Comparison of ENCODE assay signal across 25 mouse cellular contexts in the genomic region with DNA sequence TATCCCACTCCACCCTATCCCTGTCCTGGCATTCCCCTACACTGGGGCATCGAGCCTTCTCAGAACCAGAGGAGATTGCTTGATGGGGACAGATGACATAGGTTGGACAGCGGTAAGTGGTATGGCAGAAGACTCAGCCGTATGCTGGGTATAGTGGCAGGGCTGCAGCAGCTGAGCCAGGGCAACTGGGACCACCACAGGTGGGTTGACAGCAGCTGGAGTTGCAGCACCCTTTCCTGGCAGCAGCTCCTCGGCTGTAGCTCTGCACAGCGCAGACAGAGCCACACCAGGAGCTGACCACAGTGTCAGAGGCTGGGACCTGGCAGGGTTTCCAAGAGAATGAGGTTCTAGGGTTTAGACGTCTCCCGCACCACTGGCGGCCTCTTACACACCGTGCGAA. TPM values are rescaled to one million over a fixed set of nuclear protein-coding genes. Genes with fewer than 3 reads are reported as not detected.
"Had no signal": no experiment of that assay in that cellular context is flagged by ENCODE, and none has a peak within 500 bp of the region (broad histone marks: within the 10 kb centered on the region; RNA-seq: fewer than 3 reads in every experiment).

No protein-coding gene starts in this region.

- H3K4me3 ChIP-seq: neural tube, embryonic 13.5 days; neural tube, embryonic 15.5 days; stomach, embryonic 15.5 days had no signal

- H3K27ac ChIP-seq: neural tube, embryonic 13.5 days; neural tube, embryonic 15.5 days; stomach, embryonic 15.5 days; stomach, postnatal 0 days had no signal

- H3K9ac ChIP-seq: neural tube, embryonic 13.5 days; neural tube, embryonic 15.5 days; stomach, embryonic 15.5 days had no signal

- H3K27me3 ChIP-seq: neural tube, embryonic 13.5 days; neural tube, embryonic 15.5 days; stomach, embryonic 15.5 days had no signal

- H3K4me2 ChIP-seq: neural tube, embryonic 13.5 days; neural tube, embryonic 15.5 days; stomach, embryonic 15.5 days had no signal

- H3K36me3 ChIP-seq: neural tube, embryonic 13.5 days; neural tube, embryonic 15.5 days; stomach, embryonic 15.5 days had no signal

- H3K4me1 ChIP-seq: neural tube, embryonic 13.5 days; neural tube, embryonic 15.5 days; stomach, embryonic 15.5 days had no signal

- DNase-seq: retina, postnatal 1 day; right cerebral cortex, adult 18-20 months; right cerebral cortex, postnatal 14 days; right cerebral cortex, postnatal 25 days; right cerebral cortex, postnatal 4 days; spleen, adult 18-20 months; thymus, adult 18-20 months; thymus, adult 2 months; thymus, postnatal 14 days; thymus, postnatal 25 days; thymus, postnatal 36 days; thymus, postnatal 4 days had no signal

RNA-seq across cellular contexts. Expression of a gene that starts 3.0 kb away (rescaled TPM):
- total RNA-seq: neutrophil, adult 5-6 weeks had no signal
- polyA plus RNA-seq: neural tube, embryonic 13.5 days; neural tube, embryonic 14.5 days; neural tube, embryonic 15.5 days; small intestine, adult 2 months; spleen, adult 2 months; stomach, embryonic 14.5 days; stomach, embryonic 15.5 days; stomach, embryonic 16.5 days; stomach, postnatal 0 days; thymus, adult 2 months; thymus, postnatal 0 days; urinary bladder, adult 2 months had no signal

RNA-seq across cellular contexts. Expression of a gene that starts 4.0 kb away (rescaled TPM):
- total RNA-seq: neutrophil, adult 5-6 weeks had no signal
- polyA plus RNA-seq: neural tube, embryonic 13.5 days; neural tube, embryonic 14.5 days; neural tube, embryonic 15.5 days; small intestine, adult 2 months; spleen, adult 2 months; stomach, embryonic 14.5 days; stomach, embryonic 15.5 days; stomach, embryonic 16.5 days; stomach, postnatal 0 days; testis, adult 2 months; thymus, adult 2 months; thymus, postnatal 0 days; urinary bladder, adult 2 months had no signal

RNA-seq across cellular contexts. Expression of a gene that starts 12.8 kb away (rescaled TPM):
- total RNA-seq: neutrophil, adult 5-6 weeks had no signal
- polyA plus RNA-seq: neural tube, embryonic 13.5 days; neural tube, embryonic 14.5 days; neural tube, embryonic 15.5 days; small intestine, adult 2 months; spleen, adult 2 months; stomach, embryonic 14.5 days; stomach, embryonic 15.5 days; stomach, embryonic 16.5 days; stomach, postnatal 0 days; testis, adult 2 months; thymus, adult 2 months; thymus, postnatal 0 days; urinary bladder, adult 2 months had no signal

RNA-seq across cellular contexts. Expression of a gene that starts 18.9 kb away (rescaled TPM):
- total RNA-seq: neutrophil, adult 5-6 weeks had no signal
- polyA plus RNA-seq: neural tube, embryonic 13.5 days; neural tube, embryonic 14.5 days; neural tube, embryonic 15.5 days; small intestine, adult 2 months; spleen, adult 2 months; stomach, embryonic 14.5 days; stomach, embryonic 15.5 days; stomach, embryonic 16.5 days; stomach, postnatal 0 days; testis, adult 2 months; thymus, adult 2 months; thymus, postnatal 0 days; urinary bladder, adult 2 months had no signal

RNA-seq across cellular contexts. Expression of a gene that starts 27.7 kb away (rescaled TPM):
- total RNA-seq: neutrophil, adult 5-6 weeks had no signal
- polyA plus RNA-seq: neural tube, embryonic 13.5 days; neural tube, embryonic 14.5 days; neural tube, embryonic 15.5 days; small intestine, adult 2 months; spleen, adult 2 months; stomach, embryonic 14.5 days; stomach, embryonic 15.5 days; stomach, embryonic 16.5 days; stomach, postnatal 0 days; testis, adult 2 months; thymus, adult 2 months; thymus, postnatal 0 days; urinary bladder, adult 2 months had no signal
